Mouse (Mus musculus) C2C12 (cell line): ENCODE data around the gene Tsc2.

Experiments
- CTCF ChIP-seq: IDR thresholded peaks from one replicate; pipeline ENCODE4 v1.5.1; 2011; ENCODE audit not compliant: control insufficient read depth, insufficient read depth, insufficient read length
- MAX ChIP-seq: IDR thresholded peaks from one replicate; pipeline ENCODE4 v1.6.1; 2011; ENCODE audit warnings: mild to moderate bottlenecking, control low read depth
- USF1 ChIP-seq: IDR thresholded peaks from one replicate; pipeline ENCODE4 v1.6.1; 2011; ENCODE audit warnings: low read depth, mild to moderate bottlenecking, control low read depth, moderate library complexity

GRCm38 (mm10) chr17:24603961-24604360 lies 28.5 kb downstream of the Tsc2 start:
- no peak for TF ChIP-seq USF1
- no peak for TF ChIP-seq CTCF
- TF ChIP-seq MAX = no peak
